Mouse (Mus musculus) lung, postnatal 0 days (tissue): Measurements from ENCODE around the gene Klrd1.

Source experiments
- CTCF ChIP-seq: IDR thresholded peaks from 2 replicates; pipeline ENCODE4 v1.5.1; 2016; ENCODE audit warnings: antibody characterized with exemption, mild to moderate bottlenecking
- EP300 ChIP-seq: IDR thresholded peaks from 2 replicates; pipeline ENCODE4 v1.6.1; 2016; ENCODE audit warnings: antibody characterized with exemption, mild to moderate bottlenecking, control low read depth

- no peak for TF ChIP-seq EP300
- TF ChIP-seq CTCF, result no peak
Measured at GRCm38 (mm10) chr6:129541931-129542330, 49.7 kb upstream of the Klrd1 start.
